Mouse (Mus musculus): Measurements from ENCODE around the gene Sik3. TPM values are rescaled to one million over a fixed set of nuclear protein-coding genes. Genes with fewer than 3 reads are reported as not detected.

Gene Sik3
- polyA plus RNA-seq, 1 experiment = 29.4 TPM

- Histone ChIP-seq H3K79me2 (ENCODE audit: control insufficient read depth, insufficient read depth) (no peaks in the 10 kb centered on the region), H3K27me3 (ENCODE audit: control insufficient read depth, insufficient read depth, insufficient read length) (no peaks in the 10 kb centered on the region), H3K4me2 (ENCODE audit: low read depth) (no peak overlapping the region), H3K36me3 (ENCODE audit: control insufficient read depth, insufficient read depth) (peaks cover 21% of the 10 kb centered on the region), H3ac (ENCODE audit: control insufficient read depth, insufficient read length) (no peak overlapping the region), H3K4me3 (no peak overlapping the region)
- TF ChIP-seq POLR2AphosphoS2 (IDR thresholded peaks at IDR 0.05; ENCODE audit: insufficient read length, low read depth) (no peak), REST (IDR thresholded peaks at IDR 0.05; ENCODE audit: insufficient read depth, insufficient read length) (no peak), TCF3 (IDR thresholded peaks at IDR 0.05; ENCODE audit: insufficient read length, low read depth) (no peak), POLR2A (IDR thresholded peaks at IDR 0.05; ENCODE audit: insufficient read length, low read depth) (no peak), MYOG (IDR thresholded peaks at IDR 0.05; ENCODE audit: control insufficient read depth in 1 of 3, insufficient read depth in 1 of 3, insufficient read length in 2 of 3, low read depth in 2 of 3) (no peak), MAX (IDR thresholded peaks at IDR 0.05; ENCODE audit: low read depth) (no peak), SRF (IDR thresholded peaks at IDR 0.05; ENCODE audit: control insufficient read depth, insufficient read length, low read depth) (no peak), TCF12 (IDR thresholded peaks at IDR 0.05; ENCODE audit: insufficient read depth, poor library complexity, severe bottlenecking) (no peak), E2F4 (IDR thresholded peaks at IDR 0.05; ENCODE audit: insufficient read depth) (no peak), MYOD1 (IDR thresholded peaks at IDR 0.05; ENCODE audit: control insufficient read depth in 1 of 3, insufficient read length in 2 of 3, low read depth in 2 of 3) (no peak), USF1 (IDR thresholded peaks at IDR 0.05; ENCODE audit: low read depth) (no peak), CEBPB (IDR thresholded peaks at IDR 0.05; ENCODE audit: insufficient read depth, poor library complexity, severe bottlenecking) (no peak)
These were observed 187.0 kb downstream of the Sik3 start for GRCm38 (mm10) chr9:46199609-46200008.

- Histone ChIP-seq H3K4me3 (no peak overlapping the region), H3K79me2 (ENCODE audit: control insufficient read depth, insufficient read depth) (no peaks in the 10 kb centered on the region), H3K27me3 (ENCODE audit: control insufficient read depth, insufficient read depth, insufficient read length) (no peaks in the 10 kb centered on the region), H3K4me2 (ENCODE audit: low read depth) (peak overlapping the region; percentile 8), H3ac (ENCODE audit: control insufficient read depth, insufficient read length) (no peak overlapping the region), H3K36me3 (ENCODE audit: control insufficient read depth, insufficient read depth) (peaks cover 7% of the 10 kb centered on the region)
- no peak for TF ChIP-seq POLR2A (IDR thresholded peaks at IDR 0.05; ENCODE audit: insufficient read length, low read depth)
- TF ChIP-seq CEBPB (IDR thresholded peaks at IDR 0.05; ENCODE audit: insufficient read depth, poor library complexity, severe bottlenecking) = no peak
- no peak for TF ChIP-seq TCF3 (IDR thresholded peaks at IDR 0.05; ENCODE audit: insufficient read length, low read depth)
- no peak for TF ChIP-seq E2F4 (IDR thresholded peaks at IDR 0.05; ENCODE audit: insufficient read depth)
- no peak for TF ChIP-seq MAX (IDR thresholded peaks at IDR 0.05; ENCODE audit: low read depth)
- TF ChIP-seq MYOD1 (IDR thresholded peaks at IDR 0.05; ENCODE audit: control insufficient read depth in 1 of 3, insufficient read length in 2 of 3, low read depth in 2 of 3) = no peak
- no peak for TF ChIP-seq SRF (IDR thresholded peaks at IDR 0.05; ENCODE audit: control insufficient read depth, insufficient read length, low read depth)
- no peak for TF ChIP-seq REST (IDR thresholded peaks at IDR 0.05; ENCODE audit: insufficient read depth, insufficient read length)
- no peak for TF ChIP-seq TCF12 (IDR thresholded peaks at IDR 0.05; ENCODE audit: insufficient read depth, poor library complexity, severe bottlenecking)
- TF ChIP-seq USF1 (IDR thresholded peaks at IDR 0.05; ENCODE audit: low read depth) = no peak
- TF ChIP-seq POLR2AphosphoS2 (IDR thresholded peaks at IDR 0.05; ENCODE audit: insufficient read length, low read depth) = no peak
- no peak for TF ChIP-seq MYOG (IDR thresholded peaks at IDR 0.05; ENCODE audit: control insufficient read depth in 1 of 3, insufficient read depth in 1 of 3, insufficient read length in 2 of 3, low read depth in 2 of 3)
These were observed 194.3 kb downstream of the Sik3 start for GRCm38 (mm10) chr9:46206834-46207500.

DNA sequence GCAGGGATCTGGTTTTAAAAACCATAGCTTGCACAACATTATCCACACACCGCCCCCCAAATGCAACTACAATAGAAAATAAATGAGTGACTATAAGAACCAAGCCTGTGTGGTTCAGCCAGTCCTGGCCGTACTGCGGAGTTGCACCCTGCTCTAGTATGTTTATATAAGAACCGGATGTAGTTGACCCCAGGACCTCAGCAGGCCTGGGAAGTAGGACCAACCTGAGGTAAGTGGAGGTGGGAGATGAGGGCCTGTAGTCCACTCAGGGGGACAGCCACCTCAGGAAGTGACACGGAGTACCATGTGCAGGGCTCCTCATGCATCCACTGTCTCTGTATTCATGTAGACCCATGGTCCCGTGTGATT, 194.9 kb downstream of the Sik3 start:
- Histone ChIP-seq H3K79me2 (ENCODE audit: control insufficient read depth, insufficient read depth) (no peaks in the 10 kb centered on the region), H3ac (ENCODE audit: control insufficient read depth, insufficient read length) (no peak overlapping the region), H3K4me2 (ENCODE audit: low read depth) (no peak overlapping the region), H3K4me3 (no peak overlapping the region), H3K27me3 (ENCODE audit: control insufficient read depth, insufficient read depth, insufficient read length) (no peaks in the 10 kb centered on the region), H3K36me3 (ENCODE audit: control insufficient read depth, insufficient read depth) (peaks cover 3% of the 10 kb centered on the region)
- TF ChIP-seq CEBPB (IDR thresholded peaks at IDR 0.05; ENCODE audit: insufficient read depth, poor library complexity, severe bottlenecking) (no peak), TCF3 (IDR thresholded peaks at IDR 0.05; ENCODE audit: insufficient read length, low read depth) (no peak), REST (IDR thresholded peaks at IDR 0.05; ENCODE audit: insufficient read depth, insufficient read length) (no peak), POLR2A (IDR thresholded peaks at IDR 0.05; ENCODE audit: insufficient read length, low read depth) (no peak), USF1 (IDR thresholded peaks at IDR 0.05; ENCODE audit: low read depth) (no peak), MYOG (IDR thresholded peaks at IDR 0.05; ENCODE audit: control insufficient read depth in 1 of 3, insufficient read depth in 1 of 3, insufficient read length in 2 of 3, low read depth in 2 of 3) (no peak), POLR2AphosphoS2 (IDR thresholded peaks at IDR 0.05; ENCODE audit: insufficient read length, low read depth) (no peak), SRF (IDR thresholded peaks at IDR 0.05; ENCODE audit: control insufficient read depth, insufficient read length, low read depth) (no peak), TCF12 (IDR thresholded peaks at IDR 0.05; ENCODE audit: insufficient read depth, poor library complexity, severe bottlenecking) (no peak), MAX (IDR thresholded peaks at IDR 0.05; ENCODE audit: low read depth) (no peak), E2F4 (IDR thresholded peaks at IDR 0.05; ENCODE audit: insufficient read depth) (no peak), MYOD1 (IDR thresholded peaks at IDR 0.05; ENCODE audit: control insufficient read depth in 1 of 3, insufficient read length in 2 of 3, low read depth in 2 of 3) (no peak)

- Histone ChIP-seq H3K4me3 (no peak overlapping the region), H3ac (ENCODE audit: control insufficient read depth, insufficient read length) (no peak overlapping the region), H3K27me3 (ENCODE audit: control insufficient read depth, insufficient read depth, insufficient read length) (no peaks in the 10 kb centered on the region), H3K4me2 (ENCODE audit: low read depth) (no peak overlapping the region), H3K79me2 (ENCODE audit: control insufficient read depth, insufficient read depth) (no peaks in the 10 kb centered on the region), H3K36me3 (ENCODE audit: control insufficient read depth, insufficient read depth) (peaks cover 3% of the 10 kb centered on the region)
- TF ChIP-seq TCF12 (IDR thresholded peaks at IDR 0.05; ENCODE audit: insufficient read depth, poor library complexity, severe bottlenecking) (no peak), POLR2A (IDR thresholded peaks at IDR 0.05; ENCODE audit: insufficient read length, low read depth) (no peak), CEBPB (IDR thresholded peaks at IDR 0.05; ENCODE audit: insufficient read depth, poor library complexity, severe bottlenecking) (no peak), USF1 (IDR thresholded peaks at IDR 0.05; ENCODE audit: low read depth) (no peak), TCF3 (IDR thresholded peaks at IDR 0.05; ENCODE audit: insufficient read length, low read depth) (no peak), REST (IDR thresholded peaks at IDR 0.05; ENCODE audit: insufficient read depth, insufficient read length) (no peak), POLR2AphosphoS2 (IDR thresholded peaks at IDR 0.05; ENCODE audit: insufficient read length, low read depth) (no peak), E2F4 (IDR thresholded peaks at IDR 0.05; ENCODE audit: insufficient read depth) (no peak), SRF (IDR thresholded peaks at IDR 0.05; ENCODE audit: control insufficient read depth, insufficient read length, low read depth) (no peak), MYOG (IDR thresholded peaks at IDR 0.05; ENCODE audit: control insufficient read depth in 1 of 3, insufficient read depth in 1 of 3, insufficient read length in 2 of 3, low read depth in 2 of 3) (no peak), MAX (IDR thresholded peaks at IDR 0.05; ENCODE audit: low read depth) (no peak)
These were observed 195.9 kb downstream of the Sik3 start for GRCm38 (mm10) chr9:46208401-46208974.
